Mouse (Mus musculus) layer of hippocampus, postnatal 14 days (tissue): ENCODE measurements at regions not wholly inside any gene's neighbourhood (a gene's known extent, or its start where the extent isn't known, plus 50 kb on each side); places are given as distances from the start of the nearest gene placed in this dataset.

Source experiments
- DNase-seq, 2 experiments: peaks; one replicate each; pipeline ENCODE4 v3.0.0; 2021 to 2022; ENCODE audit warnings: low spot score in 2 of 2, mixed read lengths in 1 of 2

DNA sequence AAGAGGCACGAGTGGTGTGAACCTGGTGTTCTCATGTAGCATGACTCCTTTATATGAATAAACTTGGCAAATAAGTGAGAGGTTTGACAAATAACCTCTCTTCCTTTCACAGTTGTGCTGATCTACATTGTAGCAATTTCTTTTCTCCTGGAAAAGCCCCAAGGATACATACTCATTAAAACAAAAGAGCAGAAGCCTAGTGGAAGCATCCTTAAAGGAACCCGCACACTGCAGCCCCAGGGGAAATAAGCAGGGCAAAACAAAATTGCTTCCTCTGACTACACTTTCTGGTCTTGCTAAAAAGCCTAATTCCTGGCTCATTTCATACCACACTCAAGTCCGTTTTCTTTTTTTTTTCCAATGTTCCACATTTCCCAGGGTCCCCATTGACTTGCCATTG lies 72.7 kb upstream of the Gm10184 start:
- no peak for DNase-seq

DNA sequence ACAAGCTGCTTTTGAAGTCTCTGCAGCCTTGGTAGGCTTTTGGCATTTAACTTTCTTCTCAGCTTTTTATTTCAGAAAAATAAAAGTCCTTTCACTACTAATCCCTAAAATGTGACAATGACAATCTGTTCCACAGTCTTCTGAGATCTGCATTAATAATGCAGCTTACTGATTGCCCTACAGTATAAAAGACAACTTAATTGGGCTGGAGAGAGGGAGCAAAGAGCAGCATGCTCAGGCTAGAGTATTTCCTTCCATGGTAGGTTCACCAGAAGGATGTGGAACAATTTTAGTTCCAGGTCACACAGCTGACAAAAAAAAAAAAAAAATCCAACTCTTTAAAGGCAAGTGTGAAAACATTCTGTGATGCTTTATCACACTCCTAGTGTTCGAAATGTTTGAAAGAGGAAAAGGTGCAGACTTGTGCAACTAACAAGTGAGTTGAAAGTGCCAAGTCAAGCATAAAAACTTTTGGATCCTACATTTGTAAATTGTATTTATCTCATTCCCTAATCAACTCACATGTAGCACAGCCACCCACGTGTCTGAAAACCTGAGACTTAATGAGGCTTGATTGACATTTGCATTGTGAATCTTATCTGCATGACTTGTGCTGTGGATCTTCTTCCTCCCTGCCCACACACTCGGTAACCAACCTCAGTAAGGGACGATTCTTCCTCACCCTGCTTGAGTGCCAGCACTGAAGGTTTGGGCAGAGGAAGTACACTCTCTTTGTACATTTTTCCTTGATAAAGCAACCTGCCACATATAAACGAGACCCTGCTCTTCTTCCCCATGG lies 69.0 kb upstream of the Gm10184 start:
- DNase-seq, result no peak

DNA sequence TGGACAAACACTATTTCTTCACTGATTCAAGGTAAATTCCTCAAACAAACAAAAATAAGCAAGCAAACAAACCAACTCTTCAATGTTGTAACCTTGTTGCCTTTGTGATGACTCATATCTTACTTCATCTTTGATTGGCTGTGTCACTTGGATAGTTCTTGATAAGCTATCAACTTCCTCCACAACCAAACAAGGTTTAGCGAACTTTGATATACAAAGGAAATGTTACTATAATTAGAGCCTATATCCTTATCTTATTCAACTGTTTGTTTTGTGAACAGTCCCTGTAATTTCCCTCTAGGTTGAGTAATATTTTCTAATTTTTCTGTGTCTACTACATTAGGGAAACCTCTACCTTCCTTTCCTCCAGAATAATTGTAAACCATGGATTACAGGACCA lies 52.8 kb upstream of the Gm10184 start:
- DNase-seq, result no peak

DNA sequence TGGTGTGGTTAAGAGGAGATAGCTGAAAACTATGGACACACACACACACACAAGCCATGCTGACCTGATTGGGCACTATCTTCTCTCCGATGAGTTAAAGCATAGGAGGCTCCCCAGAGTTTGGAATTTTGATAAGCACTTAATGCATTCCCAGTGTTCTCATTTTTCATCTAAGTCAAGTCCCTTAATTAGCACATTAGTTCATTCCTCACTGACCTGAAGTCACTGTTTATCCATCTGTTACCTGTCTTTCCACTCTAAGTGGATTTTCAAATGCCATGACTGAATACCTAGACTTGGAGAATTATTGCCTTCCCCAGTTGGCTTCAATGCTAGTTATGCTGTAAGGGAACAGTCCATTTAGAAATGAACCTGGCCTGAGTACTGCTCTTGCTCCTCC lies 51.2 kb upstream of the Gm10184 start:
- DNase-seq, result no peak

DNA sequence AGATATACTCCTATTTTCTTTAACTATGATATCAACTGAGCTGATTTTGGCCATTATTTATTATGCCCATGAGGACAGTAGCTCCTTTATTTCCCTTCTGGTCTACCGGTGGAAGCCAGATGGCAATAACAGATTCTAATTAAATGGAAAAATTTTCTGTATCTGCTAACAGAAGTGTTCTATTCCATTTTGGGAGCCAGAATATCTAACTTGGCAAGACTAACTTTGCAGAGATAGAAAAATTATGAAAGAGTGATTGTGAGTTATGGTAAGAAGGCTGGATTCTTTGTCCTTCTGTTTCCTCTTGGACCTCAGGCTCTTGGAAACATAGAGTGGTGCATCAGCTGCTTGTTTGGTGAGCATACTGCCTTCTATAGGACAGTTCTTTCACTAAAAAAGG lies 50.1 kb upstream of the Gm10184 start:
- peak in 1 of 2 experiments; percentile 84 for DNase-seq
